Mouse (Mus musculus): Measurements from ENCODE around the gene Tmem108.

- no peak for TF ChIP-seq POLR2A (IDR thresholded peaks at IDR 0.05; ENCODE audit: control insufficient read depth, extremely low read depth, insufficient read depth, low read length, poor library complexity)
- TF ChIP-seq CTCF (IDR thresholded peaks at IDR 0.05; ENCODE audit: borderline replicate concordance, control insufficient read depth, extremely low read depth, insufficient read depth, low read length, poor library complexity) = no peak
Observed at GRCm38 (mm10) chr9:103502655-103503054, 259.0 kb downstream of the Tmem108 start.

All from thymus, adult 2 months (tissue).